Mouse (Mus musculus) G1E (cell line): ENCODE measurements around the gene Cd300ld4.
"Not testable (repeated sequence)": the region's sequence is repeated elsewhere in the genome, so short reads cannot be mapped to it uniquely, and the experiment has no call there.

Experiments
- CTCF ChIP-seq: IDR thresholded peaks from 2 replicates; pipeline ENCODE4 v1.5.1; 2012; ENCODE audit warnings: low read depth, low read length, inconsistent platforms, mixed read lengths
- GATA1 ChIP-seq: IDR thresholded peaks from 2 replicates; pipeline ENCODE4 v1.6.1; 2012; ENCODE audit warnings: borderline replicate concordance, low read length, inconsistent platforms, mixed read lengths
- GATA2 ChIP-seq: IDR thresholded peaks from 2 replicates; pipeline ENCODE4 v1.6.1; 2012; ENCODE audit warnings: low read depth, low read length, inconsistent platforms, borderline replicate concordance
- POLR2AphosphoS5 ChIP-seq: IDR thresholded peaks from 2 replicates; pipeline ENCODE4 v1.6.1; 2012; ENCODE audit warnings: low read depth, low read length, inconsistent platforms; ENCODE audit not compliant: insufficient replicate concordance
- TAL1 ChIP-seq: conservative IDR thresholded peaks from 2 replicates; pipeline ENCODE4 v1.6.1; 2012; ENCODE audit warnings: low read depth, low read length, inconsistent platforms, mixed read lengths

GRCm38 (mm10) chr11:115037669-115038068 lies 10.9 kb upstream of the Cd300ld4 start, which contains the start of gene Cd300ld5:
- not testable (repeated sequence) for TF ChIP-seq CTCF, GATA1, POLR2AphosphoS5, GATA2, TAL1
